Mouse (Mus musculus) heart, postnatal 0 days (tissue): ENCODE data around the gene Cfap70. TPM values are rescaled to one million over a fixed set of nuclear protein-coding genes. Genes with fewer than 3 reads are reported as not detected.

Source experiments
- ATAC-seq: fragments of 200-750 bp; cut with Nextera tagmentation; 2 replicates; pipeline ENCODE4 v1.8.0; 2017; ENCODE audit warnings: low read depth, moderate number of reproducible peaks, moderate library complexity; ENCODE audit not compliant: insufficient read depth
- DNase-seq: peaks from one replicate; pipeline ENCODE4 v3.0.0-alpha.2; 2016; ENCODE audit warnings: low spot score
- H3K27ac ChIP-seq: fragments of 300-500 bp; sonication (generic); 2 replicates; pipeline ENCODE4 v1.5.1; 2014; ENCODE audit warnings: low read depth, mild to moderate bottlenecking
- H3K27me3 ChIP-seq: fragments of 300-500 bp; sonication (generic); 2 replicates; pipeline ENCODE4 v1.6.1; 2014; ENCODE audit warnings: low read length, mixed read lengths; ENCODE audit not compliant: control insufficient read depth, insufficient read depth
- H3K36me3 ChIP-seq: fragments of 300-500 bp; sonication (generic); replicated peaks from 2 replicates; pipeline ENCODE4 v1.6.1; 2014; ENCODE audit warnings: low read length, mixed read lengths; ENCODE audit not compliant: control insufficient read depth, insufficient read depth
- H3K4me1 ChIP-seq: fragments of 300-500 bp; sonication (generic); 2 replicates; pipeline ENCODE4 v1.6.1; 2014; ENCODE audit warnings: antibody characterized with exemption; ENCODE audit not compliant: control insufficient read depth, insufficient read depth
- H3K4me2 ChIP-seq: fragments of 300-500 bp; sonication (generic); 2 replicates; pipeline ENCODE4 v1.6.1; 2014; ENCODE audit warnings: low read depth, mild to moderate bottlenecking, low read length, moderate library complexity
- H3K4me3 ChIP-seq: fragments of 300-500 bp; sonication (generic); 2 replicates; pipeline ENCODE4 v1.5.1; 2014; ENCODE audit warnings: low read depth, low read length
- H3K9ac ChIP-seq: fragments of 300-500 bp; sonication (generic); replicated peaks from 2 replicates; pipeline ENCODE4 v1.6.1; 2014; ENCODE audit warnings: low read depth, low read length, mixed read lengths
- H3K9me3 ChIP-seq: fragments of 300-500 bp; sonication (generic); replicated peaks from 2 replicates; pipeline ENCODE4 v1.6.1; 2016; ENCODE audit warnings: low read length; ENCODE audit not compliant: control insufficient read depth
- CTCF ChIP-seq: IDR thresholded peaks from 2 replicates; pipeline ENCODE4 v1.5.1; 2016; ENCODE audit warnings: antibody characterized with exemption, control low read depth, low read depth
- EP300 ChIP-seq: IDR thresholded peaks from 2 replicates; pipeline ENCODE4 v1.6.1; 2016; ENCODE audit warnings: antibody characterized with exemption, low read depth
- WGBS: fragments of 180-500 bp; shearing (Covaris S2); extraction: QIAGEN DNeasy Blood & Tissue Kit; methylation state at CpG from one replicate; pipeline ENCODE4 v1.1.7; 2014; 5-methylcytosine and 5-hydroxymethylcytosine counted together
- polyA plus RNA-seq: library from polyadenylated mRNA; unstranded; fragments of >200 nt; fragmentation: Nextera tagmentation; extraction: Ambion mirVana; gene quantifications from 2 replicates; pipeline ENCODE4 v1.2.1, GENCODE M21; 2015
- total RNA-seq: library from RNA; depleted of rRNA; stranded (reverse); fragments of >200 nt; gene quantifications from 2 replicates; pipeline ENCODE4 v1.2.3, GENCODE M21; 2014; ENCODE audit warnings: low replicate concordance

Cfap70 gene
- total and polyA plus RNA-seq, 2 experiments from 2014 or later, result 0.38 TPM; not detected in 1

DNA sequence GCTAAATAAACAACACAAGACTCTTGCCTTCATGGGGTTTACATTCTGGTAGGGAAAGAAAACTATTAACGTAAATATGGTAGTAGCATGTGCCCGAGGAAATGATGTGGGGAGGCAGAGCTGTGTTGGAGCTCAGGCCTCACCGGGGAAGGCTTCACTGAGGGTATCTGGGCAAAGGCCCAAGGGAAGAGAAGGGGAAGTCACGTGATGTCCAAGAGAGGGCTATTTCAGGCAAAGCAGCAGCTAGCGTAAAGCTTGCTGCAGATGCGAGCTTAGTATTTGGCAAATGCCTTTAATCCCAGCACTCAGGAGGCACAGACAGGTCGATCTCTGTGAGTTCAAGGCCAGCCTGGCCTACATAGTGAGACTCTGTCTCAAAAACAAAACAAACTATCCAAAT lies 29.8 kb downstream of the Cfap70 start:
- Histone ChIP-seq H3K9me3 (no peaks in the 10 kb centered on the region), H3K4me1 (no peaks in the 10 kb centered on the region), H3K4me3 (no peak overlapping the region), H3K4me2 (no peak overlapping the region), H3K36me3 (no peaks in the 10 kb centered on the region), H3K9ac (no peak overlapping the region), H3K27ac (no peak overlapping the region), H3K27me3 (no peaks in the 10 kb centered on the region)
- TF ChIP-seq EP300 (no peak), CTCF (no peak)
- 24% methylated on average over 7 of the region's 7 CpGs for WGBS
- ATAC-seq, result 0 out of 2 replicates have a peak, but pooled peaks have one; percentile 57
- peak; percentile 54 for DNase-seq

- ATAC-seq, result no peak
Measured at GRCm38 (mm10) chr14:20400071-20400470, 52.0 kb downstream of the Cfap70 start.

DNA sequence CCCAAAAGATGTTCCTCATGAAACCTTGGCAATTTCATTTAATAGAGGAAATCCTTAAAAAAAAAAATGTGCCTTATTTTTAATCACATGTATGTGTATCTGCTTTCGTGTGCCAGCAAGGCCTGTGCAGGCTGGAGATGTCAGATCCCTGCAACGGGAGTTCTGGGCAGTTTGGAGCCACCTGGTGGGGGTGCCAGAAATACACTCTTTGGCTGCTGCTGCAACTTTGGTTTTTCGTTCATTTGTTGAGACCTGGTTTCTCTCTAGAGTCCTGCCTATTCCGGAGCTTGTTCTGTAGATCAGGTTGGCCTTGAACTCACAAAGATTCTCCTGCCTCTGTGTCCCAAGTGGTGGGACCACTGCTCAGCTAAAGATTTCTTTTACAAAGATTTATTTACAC lies 53.2 kb downstream of the Cfap70 start:
- WGBS, result 37% methylated on average over 4 of the region's 4 CpGs
- Histone ChIP-seq H3K27ac (no peak overlapping the region), H3K9ac (no peak overlapping the region), H3K4me2 (no peak overlapping the region), H3K9me3 (no peaks in the 10 kb centered on the region), H3K27me3 (no peaks in the 10 kb centered on the region), H3K4me3 (no peak overlapping the region), H3K36me3 (no peaks in the 10 kb centered on the region), H3K4me1 (no peaks in the 10 kb centered on the region)
- DNase-seq (no peak), ATAC-seq (no peak)
- TF ChIP-seq EP300 (no peak), CTCF (peak; percentile 40)

More at GRCm38 (mm10) chr14:20400071-20400470, 52.0 kb downstream of the Cfap70 start:
- Histone ChIP-seq H3K36me3 (no peaks in the 10 kb centered on the region), H3K4me3 (no peak overlapping the region), H3K4me2 (no peak overlapping the region), H3K27me3 (no peaks in the 10 kb centered on the region), H3K9me3 (no peaks in the 10 kb centered on the region), H3K9ac (no peak overlapping the region), H3K4me1 (no peaks in the 10 kb centered on the region), H3K27ac (no peak overlapping the region)
- no peak for DNase-seq
- peak; percentile 56 for TF ChIP-seq CTCF
- no peak for TF ChIP-seq EP300
- WGBS, result 44% methylated on average over 1 of the region's 1 CpGs

DNA sequence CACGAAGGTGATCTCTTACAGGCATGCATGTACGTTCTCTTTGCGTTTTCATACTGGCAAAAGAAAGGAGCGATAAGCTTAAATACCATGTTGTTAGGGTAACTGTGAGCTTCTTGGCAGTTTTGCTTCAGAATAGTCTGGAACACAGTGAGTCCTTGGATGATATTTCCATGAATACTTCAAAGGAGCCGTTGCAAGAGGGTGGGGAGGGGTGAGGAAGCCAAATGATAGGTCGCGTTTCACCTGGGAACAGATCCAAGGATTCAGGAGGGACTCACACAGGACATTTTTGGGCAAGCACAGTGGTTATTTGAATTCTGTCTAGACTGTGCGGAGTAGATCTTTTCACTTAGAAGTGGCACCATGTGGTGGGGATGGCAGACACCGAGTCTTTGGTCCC lies 54.8 kb downstream of the Cfap70 start:
- no peak overlapping the region for H3K4me2 ChIP-seq
- TF ChIP-seq CTCF, result no peak
- TF ChIP-seq EP300, result no peak

GRCm38 (mm10) chr14:20393205-20393913 lies 58.7 kb downstream of the Cfap70 start, which contains the start of gene Mrps16:
Gene Mrps16 (minus strand): TSS chr14:20393634.
- Histone ChIP-seq H3K27me3 (no peaks in the 10 kb centered on the region), H3K36me3 (peaks cover 13% of the 10 kb centered on the region; the same call in 1 of the 2 replicates), H3K4me3 (peak within 1 kb of the TSS; percentile 74), H3K4me1 (peaks cover 9% of the 10 kb centered on the region), H3K9ac (peak within 1 kb of the TSS; percentile 84), H3K9me3 (no peaks in the 10 kb centered on the region), H3K27ac (peak within 1 kb of the TSS; percentile 94), H3K4me2 (peak within 1 kb of the TSS; percentile 54)
- WGBS, result under 1% methylated on average over 65 of the region's 68 CpGs
- DNase-seq (peak; percentile 99), ATAC-seq (peak; percentile 94)
- TF ChIP-seq CTCF (peak; percentile 90), EP300 (peak; percentile 48; the same call in 1 of the 2 replicates)

More for the DNA sequence above, 54.8 kb downstream of the Cfap70 start:
- Histone ChIP-seq H3K27me3 (no peaks in the 10 kb centered on the region), H3K36me3 (no peaks in the 10 kb centered on the region), H3K9me3 (no peaks in the 10 kb centered on the region), H3K4me1 (0 out of 2 replicates have a peak, but pooled peaks cover 4% of the 10 kb centered on the region), H3K27ac (no peak overlapping the region), H3K4me3 (no peak overlapping the region), H3K9ac (no peak overlapping the region)
- no peak for ATAC-seq
- no peak for DNase-seq
- 70% methylated on average over 9 of the region's 9 CpGs for WGBS
